Mouse (Mus musculus) midbrain, postnatal 0 days (tissue): ENCODE data around the gene Gpr39. TPM values are rescaled to one million over a fixed set of nuclear protein-coding genes. Genes with fewer than 3 reads are reported as not detected.

Experiments
- ATAC-seq: fragments of 200-750 bp; cut with Nextera tagmentation; 2 replicates; pipeline ENCODE4 v1.8.0; 2017; ENCODE audit warnings: moderate number of reproducible peaks, mild to moderate bottlenecking, moderate TSS enrichment, moderate library complexity; ENCODE audit not compliant: low FRiP score
- DNase-seq: peaks from one replicate; pipeline ENCODE4 v3.0.0-alpha.2; 2015; ENCODE audit warnings: low spot score
- H3K27ac ChIP-seq: fragments of 300-500 bp; sonication (generic); 2 replicates; pipeline ENCODE4 v1.5.1; 2014; ENCODE audit warnings: low read depth, mild to moderate bottlenecking, low read length, mixed read lengths
- H3K27me3 ChIP-seq: fragments of 300-500 bp; sonication (generic); 2 replicates; pipeline ENCODE4 v1.6.1; 2014; ENCODE audit warnings: low read length, control low read depth, mixed read lengths; ENCODE audit not compliant: insufficient read depth
- H3K36me3 ChIP-seq: fragments of 300-500 bp; sonication (generic); 2 replicates; pipeline ENCODE4 v1.6.1; 2014; ENCODE audit warnings: low read length, control low read depth, mixed read lengths; ENCODE audit not compliant: insufficient read depth
- H3K4me1 ChIP-seq: fragments of 300-500 bp; sonication (generic); 2 replicates; pipeline ENCODE4 v1.6.1; 2014; ENCODE audit warnings: mild to moderate bottlenecking, control low read depth, antibody characterized with exemption, low read length, mixed read lengths; ENCODE audit not compliant: insufficient read depth
- H3K4me2 ChIP-seq: fragments of 300-500 bp; sonication (generic); 2 replicates; pipeline ENCODE4 v1.6.1; 2014; ENCODE audit warnings: low read depth, mild to moderate bottlenecking, low read length, mixed read lengths; ENCODE audit not compliant: poor library complexity, severe bottlenecking
- H3K4me3 ChIP-seq: fragments of 300-500 bp; sonication (generic); 2 replicates; pipeline ENCODE4 v1.5.1; 2014; ENCODE audit warnings: low read depth, mild to moderate bottlenecking, low read length, moderate library complexity
- H3K9ac ChIP-seq: fragments of 300-500 bp; sonication (generic); replicated peaks from 2 replicates; pipeline ENCODE4 v1.6.1; 2014; ENCODE audit warnings: mild to moderate bottlenecking, low read length, moderate library complexity, mixed read lengths; ENCODE audit not compliant: poor library complexity, severe bottlenecking
- H3K9me3 ChIP-seq: fragments of 300-500 bp; sonication (generic); 2 replicates; pipeline ENCODE4 v1.6.1; 2016; ENCODE audit warnings: low read length, control low read depth
- CTCF ChIP-seq: IDR thresholded peaks from 2 replicates; pipeline ENCODE4 v1.5.1; 2016; ENCODE audit warnings: antibody characterized with exemption, mild to moderate bottlenecking
- WGBS: fragments of 180-500 bp; shearing (Covaris S2); extraction: QIAGEN DNeasy Blood & Tissue Kit; methylation state at CpG from one replicate; pipeline ENCODE4 v1.1.7; 2014; 5-methylcytosine and 5-hydroxymethylcytosine counted together
- polyA plus RNA-seq: library from polyadenylated mRNA; unstranded; fragments of >200 nt; fragmentation: Nextera tagmentation; extraction: Ambion mirVana; gene quantifications from 2 replicates; pipeline ENCODE4 v1.2.1, GENCODE M21; 2015
- total RNA-seq: library from RNA; depleted of rRNA; stranded (reverse); fragments of >200 nt; gene quantifications from 2 replicates; pipeline ENCODE4 v1.2.3, GENCODE M21; 2014

The Gpr39 gene
- total and polyA plus RNA-seq, 2 experiments from 2014 or later = 0.06 to 1.6 TPM

DNA sequence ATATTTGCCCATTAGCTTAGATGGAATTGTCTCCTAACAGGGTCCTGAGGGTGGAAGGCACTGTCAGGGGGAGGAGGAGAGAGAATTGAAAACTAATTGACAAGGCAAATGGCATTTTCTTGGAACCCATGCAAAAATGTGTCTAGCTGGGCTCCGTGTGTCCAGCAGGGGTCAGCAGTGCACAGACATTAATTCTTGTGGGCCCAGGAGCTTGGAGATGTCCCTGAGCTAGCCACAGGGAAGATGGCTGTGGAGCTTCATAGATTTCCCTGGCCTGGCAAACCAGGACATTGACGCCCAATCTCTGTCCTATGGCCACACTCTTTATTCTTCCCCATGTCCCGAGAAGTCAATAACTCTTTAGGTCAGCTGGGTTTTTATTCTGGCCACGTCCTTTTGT lies 113.0 kb downstream of the Gpr39 start:
- H3K27ac ChIP-seq = no peak overlapping the region
- peak; percentile 88 for TF ChIP-seq CTCF
- no peaks in the 10 kb centered on the region for H3K36me3 ChIP-seq
- H3K27me3 ChIP-seq = no peaks in the 10 kb centered on the region
- WGBS = 13% methylated on average over 4 of the region's 4 CpGs
- no peak for ATAC-seq
- H3K4me3 ChIP-seq = no peak overlapping the region
- H3K9me3 ChIP-seq = no peaks in the 10 kb centered on the region
- no peak overlapping the region for H3K9ac ChIP-seq
- no peak overlapping the region for H3K4me2 ChIP-seq
- DNase-seq = peak; percentile 79
- no peaks in the 10 kb centered on the region for H3K4me1 ChIP-seq

DNA sequence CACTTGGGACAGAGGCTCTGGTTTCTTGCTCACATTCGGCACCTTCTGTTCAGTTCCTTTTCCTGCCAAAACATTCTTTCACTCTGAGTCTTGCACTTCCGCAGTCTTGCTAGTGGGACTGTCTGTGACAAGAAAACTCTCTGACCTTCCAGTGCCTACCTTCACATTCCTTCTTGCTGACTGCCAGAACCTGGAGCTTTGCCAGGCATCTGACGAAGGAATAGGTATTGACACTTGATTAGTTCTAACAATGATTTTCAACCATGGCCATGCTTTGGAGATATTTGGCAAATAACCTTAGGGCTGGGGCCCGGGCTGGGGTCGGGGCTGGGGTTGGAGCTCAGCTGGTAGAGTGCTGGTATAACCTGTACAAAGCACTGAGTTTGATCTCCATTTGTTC lies 123.7 kb downstream of the Gpr39 start:
- 97% methylated on average over 5 of the region's 5 CpGs for WGBS
- DNase-seq (no peak), ATAC-seq (no peak)
- Histone ChIP-seq H3K27ac (no peak overlapping the region), H3K4me1 (no peaks in the 10 kb centered on the region), H3K27me3 (no peaks in the 10 kb centered on the region), H3K36me3 (no peaks in the 10 kb centered on the region), H3K4me2 (no peak overlapping the region), H3K4me3 (no peak overlapping the region), H3K9ac (no peak overlapping the region), H3K9me3 (no peaks in the 10 kb centered on the region)
- no peak for TF ChIP-seq CTCF

DNA sequence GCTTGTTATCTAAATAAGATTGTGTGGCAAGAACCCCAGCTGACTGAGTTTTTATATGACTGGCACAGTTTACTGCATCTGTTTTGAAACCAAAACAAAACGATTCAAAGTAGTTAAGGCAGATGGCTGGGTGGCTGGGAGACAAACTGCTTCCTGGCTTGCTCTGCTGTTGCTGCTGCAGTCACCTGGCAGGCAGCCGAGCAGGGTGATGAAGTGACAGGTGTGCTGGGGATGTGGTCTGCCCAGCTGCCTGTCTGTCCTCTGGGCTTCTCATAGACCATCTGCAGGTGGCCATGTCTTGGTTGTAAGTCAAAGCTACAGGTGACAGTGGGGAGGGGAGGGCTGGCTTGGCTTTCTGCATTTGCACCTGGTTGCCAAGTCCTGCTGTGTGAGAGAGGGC lies 131.6 kb downstream of the Gpr39 start:
- H3K27ac ChIP-seq = no peak overlapping the region
- no peak overlapping the region for H3K4me3 ChIP-seq
- no peaks in the 10 kb centered on the region for H3K36me3 ChIP-seq
- H3K9me3 ChIP-seq = no peaks in the 10 kb centered on the region
- ATAC-seq (no peak), DNase-seq (peak; percentile 42)
- no peak overlapping the region for H3K4me2 ChIP-seq
- no peak for TF ChIP-seq CTCF
- H3K9ac ChIP-seq = no peak overlapping the region
- H3K4me1 ChIP-seq = no peaks in the 10 kb centered on the region
- whole genome bisulfite sequencing = 58% methylated on average over 2 of the region's 2 CpGs
- no peaks in the 10 kb centered on the region for H3K27me3 ChIP-seq

DNA sequence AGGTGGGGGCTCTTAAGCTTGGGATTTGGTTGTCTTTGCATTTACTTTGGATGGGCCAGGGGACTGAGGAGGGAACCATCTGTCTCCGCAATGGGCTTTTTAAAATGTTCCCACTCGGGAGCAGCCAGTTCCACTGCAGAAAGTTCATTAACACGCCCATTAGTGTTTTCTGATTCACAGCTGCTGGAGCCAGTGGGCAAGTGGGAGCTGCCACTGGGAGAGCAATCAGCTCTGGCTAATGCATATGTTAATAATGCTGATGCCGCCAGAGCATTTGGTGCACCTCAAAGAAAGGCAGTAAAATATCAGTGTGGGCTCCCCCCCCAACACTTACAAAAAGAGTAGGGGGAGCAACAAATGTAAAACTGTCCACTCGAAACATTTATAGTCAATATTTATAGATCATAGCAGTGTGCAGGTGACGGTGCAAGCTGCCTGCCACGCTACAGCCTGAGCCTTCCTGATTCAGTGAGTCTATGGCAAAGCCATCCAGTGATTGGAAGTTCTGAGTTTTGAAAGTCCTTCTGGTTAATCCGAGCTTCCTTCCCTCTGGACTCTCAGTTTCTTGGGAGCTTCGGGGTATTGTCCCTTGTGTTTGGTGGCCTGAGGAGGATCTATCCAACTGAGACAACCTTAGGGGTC lies 136.5 kb downstream of the Gpr39 start:
- no peak overlapping the region for H3K27ac ChIP-seq
- ATAC-seq = no peak
- WGBS = 68% methylated on average over 9 of the region's 9 CpGs
- H3K4me3 ChIP-seq = no peak overlapping the region
- no peaks in the 10 kb centered on the region for H3K27me3 ChIP-seq
- no peaks in the 10 kb centered on the region for H3K36me3 ChIP-seq
- TF ChIP-seq CTCF = no peak
- H3K9me3 ChIP-seq = no peaks in the 10 kb centered on the region
- no peak for DNase-seq
- no peak overlapping the region for H3K9ac ChIP-seq
- H3K4me2 ChIP-seq = no peak overlapping the region
- no peaks in the 10 kb centered on the region for H3K4me1 ChIP-seq

DNA sequence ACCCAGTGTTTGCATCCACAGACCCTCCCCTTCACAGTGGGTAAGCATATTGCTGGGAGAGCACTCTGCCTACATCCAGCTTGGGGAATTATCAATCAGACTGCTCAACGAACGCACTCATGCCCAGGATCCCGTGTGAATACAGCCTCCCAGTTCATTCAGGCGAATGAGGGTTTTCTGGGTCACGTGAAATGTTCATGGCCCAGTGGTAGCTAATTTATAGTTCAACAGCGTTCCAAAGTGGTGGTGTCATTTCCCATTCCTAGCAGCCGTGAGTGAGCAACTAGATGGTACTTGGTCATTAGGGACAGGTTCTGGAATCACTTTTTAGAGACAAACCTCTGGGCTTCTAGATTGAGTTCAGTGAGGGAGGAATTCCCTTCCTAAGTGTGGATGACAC lies 144.3 kb downstream of the Gpr39 start:
- H3K36me3 ChIP-seq = no peaks in the 10 kb centered on the region
- ATAC-seq (no peak), DNase-seq (no peak)
- no peak for TF ChIP-seq CTCF
- no peak overlapping the region for H3K9ac ChIP-seq
- no peaks in the 10 kb centered on the region for H3K4me1 ChIP-seq
- no peak overlapping the region for H3K4me2 ChIP-seq
- no peaks in the 10 kb centered on the region for H3K27me3 ChIP-seq
- no peak overlapping the region for H3K4me3 ChIP-seq
- no peak overlapping the region for H3K27ac ChIP-seq
- WGBS = 75% methylated on average over 7 of the region's 7 CpGs
- no peaks in the 10 kb centered on the region for H3K9me3 ChIP-seq

DNA sequence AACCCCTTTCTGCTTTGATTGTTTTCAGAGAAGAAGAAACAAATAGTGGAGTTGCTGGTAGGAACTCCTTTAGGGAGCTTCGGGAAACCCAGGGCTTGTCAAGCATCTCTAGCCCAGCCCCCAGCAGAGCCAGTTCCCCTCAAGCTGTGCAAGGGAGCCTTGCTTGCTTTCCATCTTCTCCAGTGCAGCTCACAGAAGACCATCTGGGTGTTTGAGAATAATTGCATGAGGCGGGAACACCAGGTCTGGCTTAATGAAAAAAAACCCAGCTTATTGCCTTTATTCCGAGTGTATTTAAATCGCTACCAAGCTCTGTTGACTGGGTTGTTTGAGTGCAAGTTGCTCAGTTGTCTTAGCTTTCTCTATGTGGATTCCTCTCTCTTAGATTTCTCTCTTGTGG lies 146.8 kb downstream of the Gpr39 start:
- ATAC-seq (no peak), DNase-seq (no peak)
- Histone ChIP-seq H3K27ac (no peak overlapping the region), H3K36me3 (no peaks in the 10 kb centered on the region), H3K4me3 (no peak overlapping the region), H3K9ac (no peak overlapping the region), H3K9me3 (no peaks in the 10 kb centered on the region), H3K27me3 (no peaks in the 10 kb centered on the region), H3K4me1 (no peaks in the 10 kb centered on the region), H3K4me2 (no peak overlapping the region)
- TF ChIP-seq CTCF = no peak
- 92% methylated on average over 4 of the region's 4 CpGs for WGBS
